Mouse (Mus musculus) MEL (cell line): ENCODE results near the gene Vipr2. TPM values are rescaled to one million over a fixed set of nuclear protein-coding genes. Genes with fewer than 3 reads are reported as not detected.

Source experiments
- DNase-seq: peaks from one replicate; pipeline ENCODE4 v3.0.0; 2011; ENCODE audit warnings: low read depth, low spot score
- H3K27ac ChIP-seq: 2 replicates; pipeline ENCODE4 v1.5.1; 2012; ENCODE audit warnings: low read depth, mild to moderate bottlenecking, control low read depth, low read length, moderate library complexity; ENCODE audit not compliant: control insufficient read depth
- H3K27me3 ChIP-seq, 2 experiments: fragments of 150-350 bp in 1 of 2; sonication (generic) in 1 of 2; 2 replicates each; pipeline ENCODE4 v1.6.1; 2012; ENCODE audit warnings: low read length in 2 of 2, mild to moderate bottlenecking in 2 of 2, improper control_type of control experiment in 1 of 2, moderate library complexity in 1 of 2; ENCODE audit not compliant: insufficient read depth in 2 of 2, control insufficient read depth in 1 of 2
- H3K36me3 ChIP-seq, 2 experiments: 2 replicates each; pipeline ENCODE4 v1.6.1; 2012 to 2014; ENCODE audit warnings: low read length in 2 of 2, improper control_type of control experiment in 1 of 2, inconsistent platforms in 1 of 2, mild to moderate bottlenecking in 1 of 2; ENCODE audit not compliant: insufficient read depth in 2 of 2, control insufficient read depth in 1 of 2
- H3K4me1 ChIP-seq, 2 experiments: fragments of 150-350 bp in 1 of 2; sonication (generic) in 1 of 2; 2 replicates each; pipeline ENCODE4 v1.6.1; 2012; ENCODE audit warnings: low read length in 2 of 2, improper control_type of control experiment in 1 of 2, mild to moderate bottlenecking in 1 of 2; ENCODE audit not compliant: insufficient read depth in 2 of 2, control insufficient read depth in 1 of 2
- H3K4me3 ChIP-seq, 2 experiments: fragments of 150-350 bp in 1 of 2; sonication (generic) in 1 of 2; 2 replicates each; pipeline ENCODE4 v1.5.1; 2012; ENCODE audit warnings: low read depth in 2 of 2, low read length in 2 of 2, mild to moderate bottlenecking in 2 of 2, moderate library complexity in 2 of 2, control low read depth in 1 of 2, improper control_type of control experiment in 1 of 2; ENCODE audit not compliant: control insufficient read depth in 1 of 2, insufficient read depth in 1 of 2
- H3K79me2 ChIP-seq: 2 replicates; pipeline ENCODE4 v1.6.1; 2012; ENCODE audit warnings: mild to moderate bottlenecking, low read length, moderate library complexity; ENCODE audit not compliant: control insufficient read depth, poor library complexity, insufficient read depth
- H3K9ac ChIP-seq: 2 replicates; pipeline ENCODE4 v1.6.1; 2012; ENCODE audit warnings: low read depth, mild to moderate bottlenecking, control low read depth, low read length, moderate library complexity; ENCODE audit not compliant: control insufficient read depth, poor library complexity, severe bottlenecking
- H3K9me3 ChIP-seq: fragments of 150-350 bp; sonication (generic); replicated peaks from 2 replicates; pipeline ENCODE4 v1.6.1; 2012; ENCODE audit warnings: mild to moderate bottlenecking, low read length, improper control_type of control experiment, moderate library complexity; ENCODE audit not compliant: insufficient read depth
- CHD1 ChIP-seq: IDR thresholded peaks from 2 replicates; pipeline ENCODE4 v1.6.1; 2012; ENCODE audit warnings: low read depth, mild to moderate bottlenecking, inconsistent platforms, low read length, improper control_type of control experiment
- EP300 ChIP-seq, 2 experiments: IDR thresholded peaks; 2 replicates each; pipeline ENCODE4 v1.6.1; 2011; ENCODE audit warnings: improper control_type of control experiment in 2 of 2, low read length in 2 of 2, low read depth in 1 of 2, mild to moderate bottlenecking in 1 of 2
- GATA1 ChIP-seq: IDR thresholded peaks from 2 replicates; pipeline ENCODE4 v1.6.1; 2011; ENCODE audit warnings: low read depth, low read length, improper control_type of control experiment
- HCFC1 ChIP-seq: IDR thresholded peaks from 2 replicates; pipeline ENCODE4 v1.6.1; 2012; ENCODE audit warnings: low read depth, mild to moderate bottlenecking, inconsistent platforms, low read length, improper control_type of control experiment, moderate library complexity
- JUND ChIP-seq: IDR thresholded peaks from 2 replicates; pipeline ENCODE4 v1.6.1; 2011; ENCODE audit warnings: low read depth, mild to moderate bottlenecking, improper control_type of control experiment, low read length
- KAT2A ChIP-seq: conservative IDR thresholded peaks from 2 replicates; pipeline ENCODE4 v1.6.1; 2012; ENCODE audit warnings: low read depth, low read length, improper control_type of control experiment, inconsistent platforms
- MAFK ChIP-seq: IDR thresholded peaks from 2 replicates; pipeline ENCODE4 v1.6.1; 2011; ENCODE audit warnings: low read depth, mild to moderate bottlenecking, low read length, improper control_type of control experiment, borderline replicate concordance
- MYB ChIP-seq: IDR thresholded peaks from 2 replicates; pipeline ENCODE4 v1.6.1; 2011; ENCODE audit warnings: mild to moderate bottlenecking, low read depth, low read length, improper control_type of control experiment
- NELFE ChIP-seq: IDR thresholded peaks from 2 replicates; pipeline ENCODE4 v1.6.1; 2011; ENCODE audit warnings: low read depth, low read length, improper control_type of control experiment
- RAD21 ChIP-seq: IDR thresholded peaks from 2 replicates; pipeline ENCODE4 v1.6.1; 2011; ENCODE audit warnings: mild to moderate bottlenecking, low read depth, low read length, improper control_type of control experiment
- SIN3A ChIP-seq: IDR thresholded peaks from 2 replicates; pipeline ENCODE4 v1.6.1; 2012; ENCODE audit warnings: low read length, improper control_type of control experiment, inconsistent platforms
- SMC3 ChIP-seq: IDR thresholded peaks from 2 replicates; pipeline ENCODE4 v1.6.1; 2011; ENCODE audit warnings: low read depth, low read length, improper control_type of control experiment
- TAL1 ChIP-seq: IDR thresholded peaks from 2 replicates; pipeline ENCODE4 v1.6.1; 2012; ENCODE audit warnings: mild to moderate bottlenecking, inconsistent platforms, low read length, moderate library complexity, mixed read lengths
- USF1 ChIP-seq: IDR thresholded peaks from 2 replicates; pipeline ENCODE4 v1.6.1; 2014; ENCODE audit warnings: low read depth, mild to moderate bottlenecking, inconsistent platforms, low read length, improper control_type of control experiment, moderate library complexity
- ZNF384 ChIP-seq: IDR thresholded peaks from 2 replicates; pipeline ENCODE4 v1.6.1; 2012; ENCODE audit warnings: low read depth, mild to moderate bottlenecking, inconsistent platforms, low read length, improper control_type of control experiment
- polyA plus RNA-seq, 2 experiments: library from polyadenylated mRNA; stranded (reverse) in 1 of 2; unstranded in 1 of 2; fragments of >175 nt in 1 of 2; fragments of >200 nt in 1 of 2; gene quantifications; 2 replicates each; pipeline versions ENCODE4 v1.2.1 to v1.2.4; 2012; ENCODE audit warnings: low replicate concordance in 2 of 2, low read depth in 1 of 2; ENCODE audit not compliant: insufficient read length in 2 of 2, insufficient read depth in 1 of 2, missing spikeins in 1 of 2
- total RNA-seq: library from RNA; depleted of rRNA; stranded (reverse); fragments of 300-350 nt; gene quantifications from 2 replicates; pipeline ENCODE4 v1.2.3, GENCODE M21; 2012

Vipr2 gene
- total and polyA plus RNA-seq, 3 experiments = not detected

DNA sequence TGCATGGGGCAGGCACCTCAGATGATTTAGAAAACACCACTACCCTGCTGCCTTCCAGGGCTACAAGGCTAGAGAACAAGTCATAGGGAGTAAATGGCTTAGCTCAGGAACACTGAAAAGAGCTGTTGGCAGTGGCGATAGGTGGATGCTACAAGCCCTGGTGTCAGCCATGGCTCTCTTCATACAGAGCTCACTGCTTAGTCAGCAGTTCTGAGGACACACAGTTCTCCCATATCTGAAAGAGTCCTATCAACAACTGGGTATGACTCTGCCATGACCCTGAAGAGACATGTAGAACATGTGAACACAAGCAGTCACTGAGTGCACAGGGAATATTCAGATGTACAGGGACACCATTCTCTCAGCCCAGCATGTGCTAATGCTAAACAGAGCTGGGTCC is 68.2 kb downstream of the Vipr2 start:
- Histone ChIP-seq H3K9me3 (no peaks in the 10 kb centered on the region), H3K27me3 (0 out of 4 replicates have a peak, but pooled peaks cover 0 to 2% of the 10 kb centered on the region in 2 experiments), H3K36me3 (0 out of 4 replicates have a peak, but pooled peaks cover 0 to 2% of the 10 kb centered on the region in 2 experiments), H3K79me2 (no peaks in the 10 kb centered on the region), H3K9ac (no peak overlapping the region), H3K4me3 (no peak overlapping the region), H3K27ac (no peak overlapping the region), H3K4me1 (peaks cover 0 to 11% of the 10 kb centered on the region in 2 experiments; a peak in 1 of 4 replicates)
- TF ChIP-seq MAFK (peak; percentile 76), HCFC1 (no peak), TAL1 (no peak), ZNF384 (no peak), USF1 (no peak)
- no peak for DNase-seq

DNA sequence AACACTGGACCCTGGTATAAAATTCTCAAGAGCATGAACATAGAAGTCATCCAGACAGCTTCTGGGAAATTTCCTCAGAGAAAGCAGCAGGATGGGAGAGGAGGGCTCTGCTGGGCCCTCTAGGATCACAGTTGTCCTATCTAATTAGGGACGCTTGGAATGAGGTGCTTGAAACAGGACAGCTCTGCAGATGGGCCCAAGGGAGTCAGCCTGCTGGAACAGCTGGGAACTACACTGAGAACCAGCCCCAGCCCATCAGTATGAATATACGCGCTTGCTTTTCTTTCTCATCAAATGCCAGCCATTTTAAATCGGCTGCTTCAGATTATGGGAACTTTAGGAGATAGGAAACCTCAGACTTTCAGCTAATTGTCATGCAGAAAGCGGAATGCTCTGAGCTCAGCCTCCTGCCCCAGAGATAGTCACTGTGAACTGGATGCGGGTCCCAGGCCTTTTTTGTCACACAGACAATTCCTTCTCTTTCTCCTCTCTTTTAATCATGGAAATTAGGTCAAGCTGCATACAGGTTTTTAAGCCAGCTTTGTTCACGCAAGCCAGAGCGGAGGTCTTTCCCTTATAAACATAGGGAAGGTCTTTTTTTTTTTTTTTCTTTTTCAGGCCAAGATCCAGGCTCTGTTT is 69.6 kb downstream of the Vipr2 start:
- Histone ChIP-seq H3K27ac (no peak overlapping the region), H3K9me3 (no peaks in the 10 kb centered on the region), H3K36me3 (0 out of 4 replicates have a peak, but pooled peaks cover 0 to under 1% of the 10 kb centered on the region in 2 experiments), H3K27me3 (0 out of 4 replicates have a peak, but pooled peaks cover 0 to 2% of the 10 kb centered on the region in 2 experiments), H3K4me1 (0 out of 4 replicates have a peak, but pooled peaks cover 0 to 3% of the 10 kb centered on the region in 2 experiments), H3K79me2 (no peaks in the 10 kb centered on the region), H3K4me3 (no peak overlapping the region), H3K9ac (no peak overlapping the region)
- no peak for DNase-seq
- TF ChIP-seq SIN3A (no peak), RAD21 (no peak), CHD1 (no peak), JUND (no peak), MYB (no peak), MAFK (no peak), EP300 (IDR thresholded peaks at IDR 0.05; ENCODE audit: low read depth in 1 of 2, low read length in 2 of 2) (no peak), KAT2A (no peak), NELFE (no peak)

DNA sequence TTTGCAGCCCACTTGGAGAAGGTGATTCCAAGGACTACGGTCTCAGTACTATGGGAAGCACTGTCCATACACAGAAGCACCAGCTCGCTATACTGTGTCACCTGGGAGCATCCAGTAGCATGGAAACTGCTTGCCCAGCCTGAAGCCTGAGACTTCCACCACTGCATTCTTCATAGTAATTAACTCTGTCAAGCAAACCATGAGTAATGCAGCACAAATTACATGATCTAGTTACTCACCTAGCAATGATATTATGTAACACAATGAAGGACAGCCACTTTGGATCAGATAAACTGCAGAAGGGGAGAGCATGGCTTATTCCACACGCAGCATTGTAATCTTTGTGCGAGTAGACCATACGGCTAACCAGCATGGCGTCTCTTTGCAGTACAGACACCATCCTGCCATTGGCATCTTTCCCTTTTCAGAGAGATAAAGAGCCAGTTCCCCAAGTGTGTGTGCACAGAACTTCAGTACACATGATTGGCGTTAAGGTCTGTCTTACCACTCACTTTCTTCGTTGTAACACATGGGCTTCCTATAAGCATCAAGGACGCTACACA is 75.4 kb downstream of the Vipr2 start:
- no peak overlapping the region for H3K27ac ChIP-seq
- TF ChIP-seq GATA1 (peak; percentile 19; the same call in 1 of the 2 replicates), SMC3 (no peak)
- TF ChIP-seq, all 39 proteins: peak for 1
- Histone ChIP-seq H3K4me1 (no peaks in the 10 kb centered on the region), H3K27me3 (peaks cover 0 to 4% of the 10 kb centered on the region in 2 experiments; a peak in 2 of 4 replicates), H3K9me3 (no peaks in the 10 kb centered on the region; the same call in 1 of the 2 replicates), H3K79me2 (no peaks in the 10 kb centered on the region), H3K9ac (no peak overlapping the region), H3K36me3 (no peaks in the 10 kb centered on the region), H3K4me3 (no peak overlapping the region)
- peak; percentile 57 for DNase-seq
